In the genomic region with DNA sequence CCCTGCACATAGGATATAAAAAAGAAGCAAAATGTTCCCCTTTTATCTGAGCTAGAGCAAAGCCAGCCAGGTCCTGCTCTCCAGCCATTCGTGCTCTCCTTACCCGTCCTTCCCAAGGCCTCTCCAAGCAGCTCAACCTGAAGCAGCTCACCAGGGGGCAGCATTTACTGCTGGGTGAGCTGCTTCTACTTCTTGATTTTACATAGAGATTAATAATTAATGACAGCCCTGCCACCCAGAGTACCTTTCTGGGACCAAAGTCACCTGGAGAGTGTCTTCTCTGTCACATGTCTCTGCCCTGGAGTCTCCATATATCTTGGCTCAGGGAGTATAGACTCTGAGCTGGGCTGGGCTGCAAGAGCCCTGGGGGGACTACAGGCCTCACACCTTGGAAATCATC, we compare ENCODE assay signal across 8 mouse cellular contexts.
DNase-seq lines count a peak whose midpoint lies in the region; ATAC-seq and TF ChIP-seq lines count a peak whose summit lies in the region.

No protein-coding gene starts in this region.

- 36% methylated on average over 2 of the region's 2 CpGs for WGBS in neural tube, embryonic 15.5 days
- 30% methylated on average over 2 of the region's 2 CpGs for WGBS in embryonic facial prominence, embryonic 10.5 days
- WGBS in intestine, embryonic 16.5 days, result 24% methylated on average over 2 of the region's 2 CpGs
- 13% methylated on average over 2 of the region's 2 CpGs for WGBS in liver, embryonic 14.5 days (ENCODE audit: insufficient replicate concordance)

- ATAC-seq in neural tube, embryonic 15.5 days (ENCODE audit: low FRiP score), result no peak
- ATAC-seq in intestine, embryonic 16.5 days, result peak; percentile 91
- peak; percentile 39; the same call in 1 of the 2 replicates for ATAC-seq in liver, embryonic 14.5 days (ENCODE audit: insufficient read depth)

- no peaks in the 10 kb centered on the region for H3K36me3 ChIP-seq in neural tube, embryonic 15.5 days
- no peaks in the 10 kb centered on the region for H3K36me3 ChIP-seq in embryonic facial prominence, embryonic 10.5 days (replicated peaks)
- H3K36me3 ChIP-seq in intestine, embryonic 16.5 days (ENCODE audit: control insufficient read depth, insufficient read depth, low read length), result no peaks in the 10 kb centered on the region
- no peaks in the 10 kb centered on the region for H3K36me3 ChIP-seq in liver, embryonic 14.5 days (replicated peaks; ENCODE audit: control insufficient read depth, insufficient read depth, low read depth)

- no peak for TF ChIP-seq EP300 in liver, embryonic 14.5 days (IDR thresholded peaks at IDR 0.05; ENCODE audit: low read depth)

- no peak overlapping the region for H3K9ac ChIP-seq in neural tube, embryonic 15.5 days (replicated peaks)
- H3K9ac ChIP-seq in intestine, embryonic 16.5 days (ENCODE audit: low read depth, low read length), result no peak overlapping the region
- H3K9ac ChIP-seq in liver, embryonic 14.5 days (replicated peaks), result no peak overlapping the region

- no peak overlapping the region for H3K4me2 ChIP-seq in neural tube, embryonic 15.5 days
- H3K4me2 ChIP-seq in intestine, embryonic 16.5 days (ENCODE audit: low read depth, low read length), result 0 out of 2 replicates have a peak overlapping the region, but pooled peaks have one; percentile 18
- H3K4me2 ChIP-seq in liver, embryonic 14.5 days (ENCODE audit: low read depth), result no peak overlapping the region

- H3K27ac ChIP-seq in neural tube, embryonic 15.5 days (replicated peaks), result no peak overlapping the region
- no peak overlapping the region for H3K27ac ChIP-seq in embryonic facial prominence, embryonic 10.5 days (replicated peaks)
- peak overlapping the region; percentile 47; the same call in 1 of the 2 replicates for H3K27ac ChIP-seq in intestine, embryonic 16.5 days (ENCODE audit: low read length)
- H3K27ac ChIP-seq in liver, embryonic 14.5 days, result no peak overlapping the region

- H3K4me3 ChIP-seq in neural tube, embryonic 15.5 days (replicated peaks), result no peak overlapping the region
- no peak overlapping the region for H3K4me3 ChIP-seq in embryonic facial prominence, embryonic 10.5 days
- H3K4me3 ChIP-seq in intestine, embryonic 16.5 days (ENCODE audit: low read length), result no peak overlapping the region
- H3K4me3 ChIP-seq in liver, embryonic 14.5 days (ENCODE audit: insufficient read depth in 1 of 2, low read depth in 2 of 2, low read length in 2 of 2), result no peak overlapping the region

- TF ChIP-seq CTCF in liver, embryonic 14.5 days (IDR thresholded peaks at IDR 0.05; ENCODE audit: low read depth), result peak; percentile 74

- H3K27me3 ChIP-seq in neural tube, embryonic 15.5 days (replicated peaks), result no peaks in the 10 kb centered on the region
- no peaks in the 10 kb centered on the region for H3K27me3 ChIP-seq in embryonic facial prominence, embryonic 10.5 days (replicated peaks; ENCODE audit: low read depth, poor library complexity, severe bottlenecking)
- no peaks in the 10 kb centered on the region for H3K27me3 ChIP-seq in intestine, embryonic 16.5 days (replicated peaks; ENCODE audit: control insufficient read depth, insufficient read depth, low read length)
- no peaks in the 10 kb centered on the region for H3K27me3 ChIP-seq in liver, embryonic 14.5 days (ENCODE audit: control insufficient read depth, insufficient read depth, low read length)

- H3K4me1 ChIP-seq in neural tube, embryonic 15.5 days, result peaks cover 10% of the 10 kb centered on the region; the same call in 1 of the 2 replicates
- H3K4me1 ChIP-seq in embryonic facial prominence, embryonic 10.5 days, result peaks cover 61% of the 10 kb centered on the region
- H3K4me1 ChIP-seq in intestine, embryonic 16.5 days (ENCODE audit: control insufficient read depth, insufficient read depth, low read length), result peaks cover 17% of the 10 kb centered on the region
- peaks cover 3 to 15% of the 10 kb centered on the region in 2 experiments; a peak in 2 of 4 replicates for H3K4me1 ChIP-seq in liver, embryonic 14.5 days (replicated peaks; ENCODE audit: control insufficient read depth in 2 of 2, insufficient read depth in 2 of 2, low read length in 1 of 2)

- DNase-seq in neural tube, embryonic 10.5 days (ENCODE audit: extremely low spot score, low spot score), result peak; percentile 30
- peak; percentile 83 for DNase-seq in adrenal gland, adult 2 months
- DNase-seq in embryonic facial prominence, embryonic 10.5 days (ENCODE audit: low spot score), result peak; percentile 63
- DNase-seq in liver, embryonic 14.5 days (ENCODE audit: low read depth in 3 of 3, low spot score in 3 of 3), result peak in 2 of 3 experiments; percentile 28 to 32
- peak; percentile 59 for DNase-seq in retina, embryonic 14.5 days (ENCODE audit: low spot score)
- peak; percentile 80 for DNase-seq in yolk sac, embryonic 10.5 days (ENCODE audit: low spot score)

- H3K9me3 ChIP-seq in neural tube, embryonic 15.5 days (replicated peaks), result no peaks in the 10 kb centered on the region
- no peaks in the 10 kb centered on the region for H3K9me3 ChIP-seq in embryonic facial prominence, embryonic 10.5 days
- H3K9me3 ChIP-seq in intestine, embryonic 16.5 days (ENCODE audit: control insufficient read depth, low read length), result no peaks in the 10 kb centered on the region
- no peaks in the 10 kb centered on the region for H3K9me3 ChIP-seq in liver, embryonic 14.5 days (ENCODE audit: control insufficient read depth, low read length)

Comparison
In these comparisons a context has a peak if more than half of its experiments do, and no peak if none do; other contexts are left out.
1. DNase-seq: peak in every context shown above with its lines; median percentile 83 in adrenal gland, adult 2 months; 80 in yolk sac, embryonic 10.5 days; 63 in embryonic facial prominence, embryonic 10.5 days; 59 in retina, embryonic 14.5 days; 30 in neural tube, embryonic 10.5 days; 30 in liver, embryonic 14.5 days.